Mouse (Mus musculus) ES-E14 (cell line): ENCODE results near the gene Olfr641. TPM values are rescaled to one million over a fixed set of nuclear protein-coding genes. Genes with fewer than 3 reads are reported as not detected.

Experiments used
- DNase-seq: peaks from one replicate; pipeline ENCODE4 v3.0.0-alpha.2; 2013; ENCODE audit warnings: low read depth, low spot score
- H3K27ac ChIP-seq: 2 replicates; pipeline ENCODE4 v1.5.1; 2012; ENCODE audit warnings: low read depth, mild to moderate bottlenecking, low read length, moderate library complexity, mixed read lengths; ENCODE audit not compliant: poor library complexity, insufficient read depth, severe bottlenecking
- H3K36me3 ChIP-seq: 2 replicates; pipeline ENCODE4 v1.6.1; 2012; ENCODE audit warnings: mild to moderate bottlenecking, low read length, moderate library complexity, mixed read lengths; ENCODE audit not compliant: control insufficient read depth, poor library complexity, insufficient read depth, severe bottlenecking
- H3K4me1 ChIP-seq, 2 experiments: fragments of 150-350 bp in 1 of 2; sonication (generic) in 1 of 2; 2 replicates each; pipeline ENCODE4 v1.6.1; 2012; ENCODE audit warnings: low read length in 2 of 2, mild to moderate bottlenecking in 1 of 2, mixed read lengths in 1 of 2; ENCODE audit not compliant: control insufficient read depth in 2 of 2, insufficient read depth in 2 of 2, poor library complexity in 1 of 2
- H3K4me3 ChIP-seq, 2 experiments: fragments of 150-350 bp in 1 of 2; sonication (generic) in 1 of 2; 2 replicates each; pipeline ENCODE4 v1.5.1; 2012; ENCODE audit warnings: low read length in 2 of 2, low read depth in 1 of 2, mild to moderate bottlenecking in 1 of 2, mixed read lengths in 1 of 2; ENCODE audit not compliant: insufficient read depth in 1 of 2, poor library complexity in 1 of 2, severe bottlenecking in 1 of 2
- H3K9ac ChIP-seq: 2 replicates; pipeline ENCODE4 v1.6.1; 2012; ENCODE audit warnings: low read depth, mild to moderate bottlenecking, low read length, mixed read lengths; ENCODE audit not compliant: poor library complexity, insufficient read depth, severe bottlenecking
- H3K9me3 ChIP-seq: fragments of 150-350 bp; sonication (generic); 2 replicates; pipeline ENCODE4 v1.6.1; 2012; ENCODE audit warnings: low read depth, mild to moderate bottlenecking, low read length; ENCODE audit not compliant: control insufficient read depth, insufficient read depth
- CHD2 ChIP-seq: IDR thresholded peaks from 2 replicates; pipeline ENCODE4 v1.6.1; 2014; ENCODE audit warnings: mild to moderate bottlenecking, low read depth, low read length, inconsistent platforms
- HCFC1 ChIP-seq: IDR thresholded peaks from 2 replicates; pipeline ENCODE4 v1.6.1; 2012; ENCODE audit warnings: low read length, inconsistent platforms, borderline replicate concordance; ENCODE audit not compliant: insufficient read depth
- MAFK ChIP-seq: IDR thresholded peaks from 2 replicates; pipeline ENCODE4 v1.6.1; 2014; ENCODE audit warnings: mild to moderate bottlenecking, low read depth, low read length, inconsistent platforms; ENCODE audit not compliant: insufficient read depth
- ZC3H11A ChIP-seq: IDR thresholded peaks from 2 replicates; pipeline ENCODE4 v1.6.1; 2012; ENCODE audit warnings: low read depth, mild to moderate bottlenecking, inconsistent platforms, low read length, borderline replicate concordance
- ZNF384 ChIP-seq: IDR thresholded peaks from 2 replicates; pipeline ENCODE4 v1.6.1; 2012; ENCODE audit warnings: low read depth, low read length, inconsistent platforms
- in situ Hi-C, 2 experiments: fragments of 600-800 bp; cut with MboI; formaldehyde crosslinking; loops; one replicate each; pipeline ENCODE4 v1.15.1; 2025; ENCODE audit warnings: low sequenced_read_pairs in 2 of 2, inconsistent platforms in 1 of 2; ENCODE audit not compliant: unreplicated experiment in 2 of 2
- total RNA-seq: library from RNA; depleted of rRNA; stranded (reverse); fragments of 300-350 nt; gene quantifications from 2 replicates; pipeline ENCODE4 v1.2.3, GENCODE M21; 2012

Gene Olfr641
- total RNA-seq, 1 experiment = not detected

GRCm38 (mm10) chr7:104021651-104022050 is 13.6 kb upstream of the Olfr641 start:
- in situ Hi-C loops = no loop called here

GRCm38 (mm10) chr7:104025473-104025872 is 9.8 kb upstream of the Olfr641 start, which contains the start of gene Olfr640:
Gene Olfr640, minus strand, starts transcription at chr7:104025573.
- Histone ChIP-seq H3K27ac (no peak within 1 kb of the TSS), H3K9me3 (no peaks in the 10 kb centered on the region), H3K4me3 (no peak within 1 kb of the TSS), H3K9ac (no peak within 1 kb of the TSS), H3K4me1 (no peaks in the 10 kb centered on the region), H3K36me3 (no peaks in the 10 kb centered on the region)
- in situ Hi-C loops = no loop called here
- TF ChIP-seq MAFK = no peak
- TF ChIP-seq ZNF384 = no peak
- TF ChIP-seq HCFC1 = no peak
- TF ChIP-seq CHD2 = no peak
- TF ChIP-seq ZC3H11A = no peak
- DNase-seq = no peak

More at GRCm38 (mm10) chr7:104021651-104022050, 13.6 kb upstream of the Olfr641 start:
- Histone ChIP-seq H3K4me3 (no peak overlapping the region), H3K4me1 (no peaks in the 10 kb centered on the region), H3K9ac (no peak overlapping the region), H3K36me3 (no peaks in the 10 kb centered on the region), H3K27ac (no peak overlapping the region), H3K9me3 (no peaks in the 10 kb centered on the region)
- no peak for DNase-seq
- TF ChIP-seq HCFC1 = no peak
- no peak for TF ChIP-seq CHD2
- no peak for TF ChIP-seq ZNF384
- no peak for TF ChIP-seq MAFK
- TF ChIP-seq ZC3H11A = no peak

GRCm38 (mm10) chr7:104026978-104027377 is 8.3 kb upstream of the Olfr641 start:
- no peak overlapping the region for H3K9ac ChIP-seq
- H3K4me3 ChIP-seq = no peak overlapping the region
- in situ Hi-C loops = no loop called here
- H3K36me3 ChIP-seq = no peaks in the 10 kb centered on the region
- no peak overlapping the region for H3K27ac ChIP-seq
- H3K4me1 ChIP-seq = no peaks in the 10 kb centered on the region
- no peak for DNase-seq
- H3K9me3 ChIP-seq = no peaks in the 10 kb centered on the region
- TF ChIP-seq CHD2 (no peak), MAFK (no peak), ZC3H11A (no peak), HCFC1 (no peak), ZNF384 (no peak)

- H3K4me3 ChIP-seq = no peak overlapping the region
- H3K4me1 ChIP-seq = no peaks in the 10 kb centered on the region
- H3K36me3 ChIP-seq = no peaks in the 10 kb centered on the region
- no peak overlapping the region for H3K9ac ChIP-seq
- no peak for DNase-seq
- no peak for TF ChIP-seq HCFC1
- no peak for TF ChIP-seq ZNF384
- H3K27ac ChIP-seq = no peak overlapping the region
- in situ Hi-C loops = no loop called here
- H3K9me3 ChIP-seq = no peaks in the 10 kb centered on the region
These were observed 15.5 kb downstream of the Olfr641 start for GRCm38 (mm10) chr7:104050745-104051144.

- no peaks in the 10 kb centered on the region for H3K9me3 ChIP-seq
- no peak within 1 kb of the TSS for H3K9ac ChIP-seq
- no peaks in the 10 kb centered on the region for H3K36me3 ChIP-seq
- DNase-seq = no peak
- no peaks in the 10 kb centered on the region for H3K4me1 ChIP-seq
- no peak within 1 kb of the TSS for H3K4me3 ChIP-seq
- TF ChIP-seq CHD2 (no peak), ZNF384 (no peak), ZC3H11A (no peak), HCFC1 (no peak), MAFK (no peak)
- H3K27ac ChIP-seq = no peak within 1 kb of the TSS
- in situ Hi-C loops = no loop called here
These were observed 17.3 kb downstream of the Olfr641 start, which contains the start of gene Olfr642 for GRCm38 (mm10) chr7:104052566-104052965. Gene Olfr642, minus strand, starts transcription at chr7:104052666.
